Mouse (Mus musculus): ENCODE results near the gene Aloxe3.
"Not testable (repeated sequence)": the region's sequence is repeated elsewhere in the genome, so short reads cannot be mapped to it uniquely, and the experiment has no call there.

DNA sequence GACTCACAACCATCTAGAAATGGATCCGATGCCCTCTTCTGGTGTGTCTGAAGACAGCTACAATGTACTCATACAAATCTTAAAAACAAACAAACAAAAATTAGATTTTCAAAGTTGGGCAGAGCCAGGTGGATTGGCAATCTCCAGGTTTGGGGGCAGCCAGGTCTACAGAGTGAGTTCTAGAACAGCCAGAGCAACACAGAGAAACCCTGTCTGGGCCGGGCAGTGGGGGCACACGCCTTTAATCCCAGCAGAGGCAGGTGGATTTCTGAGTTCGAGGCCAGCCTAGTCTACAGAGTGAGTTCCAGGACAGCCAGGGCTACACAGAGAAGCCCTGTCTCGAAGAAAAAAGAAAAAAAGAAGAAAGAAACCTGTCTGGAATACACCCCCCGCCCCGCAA lies 31.8 kb upstream of the Aloxe3 start:
- not testable (repeated sequence) for TF ChIP-seq CTCF (IDR thresholded peaks at IDR 0.05; ENCODE audit: low read depth, low read length); POLR2A (IDR thresholded peaks at IDR 0.05; ENCODE audit: extremely low read depth, insufficient read depth, low read length)

All from liver, adult 2 months (tissue).